Mouse (Mus musculus): ENCODE measurements at regions not wholly inside any gene's neighbourhood (a gene's known extent, or its start where the extent isn't known, plus 50 kb on each side); places are given as distances from the start of the nearest gene placed in this dataset.

DNA sequence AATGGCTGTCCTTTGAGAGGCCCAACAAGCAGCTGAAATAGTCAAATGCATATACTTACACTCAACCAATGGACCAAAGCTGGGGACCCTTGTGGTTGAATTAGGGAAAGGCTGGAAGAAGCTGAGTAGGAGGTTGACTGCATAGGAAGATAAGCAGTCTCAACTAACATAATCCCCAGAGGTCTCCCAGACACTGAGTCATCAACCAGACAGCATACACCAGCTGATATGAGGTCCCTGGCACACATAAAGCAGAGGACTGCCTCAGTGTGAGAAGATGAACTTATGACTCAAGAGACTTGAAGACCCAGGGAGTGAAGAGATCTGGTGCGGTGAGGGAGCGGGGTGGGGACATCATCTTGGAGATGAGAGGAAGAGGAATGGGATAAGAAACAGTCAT lies 863.8 kb downstream of the Nap1l3 start:
- DNase-seq, result no peak

DNA sequence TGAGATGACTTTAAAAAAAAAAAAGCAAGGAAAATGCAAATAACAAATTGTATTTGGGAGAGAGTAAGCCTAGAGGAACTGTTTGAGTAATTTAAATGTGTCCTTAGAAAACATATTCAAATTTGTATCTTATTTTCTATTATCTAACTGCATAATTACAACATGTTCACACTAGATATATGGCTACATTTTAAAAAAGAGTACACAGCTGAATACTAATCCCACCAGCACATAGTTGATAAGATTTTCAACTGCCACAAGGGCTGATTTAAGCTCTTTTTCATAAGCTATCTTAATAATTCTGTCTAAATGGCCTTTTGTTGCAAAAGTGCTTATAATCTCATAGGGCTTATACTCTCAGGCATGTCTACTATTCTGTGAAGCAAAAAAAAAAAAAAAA lies 877.4 kb downstream of the Nap1l3 start:
- DNase-seq, result no peak

DNA sequence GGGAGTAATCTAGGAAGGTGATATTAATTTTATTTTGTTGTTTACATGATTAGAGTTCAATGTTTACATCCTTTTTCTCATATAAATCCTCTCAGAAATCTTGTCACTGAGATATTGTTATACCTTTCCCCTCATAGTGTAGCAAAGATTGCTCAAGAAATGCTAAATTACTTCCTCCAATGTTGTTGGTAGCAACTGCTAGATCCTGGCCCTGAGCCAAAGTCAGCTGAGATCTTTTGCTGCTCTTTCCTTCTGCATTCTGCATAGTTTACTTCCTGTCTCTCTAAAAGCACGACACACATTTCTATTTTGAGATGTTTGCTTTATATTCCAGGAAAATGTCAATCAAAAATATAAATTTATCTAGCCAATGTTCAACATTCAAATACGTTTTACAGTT lies 899.5 kb downstream of the Nap1l3 start:
- DNase-seq, result peak; percentile 3

DNA sequence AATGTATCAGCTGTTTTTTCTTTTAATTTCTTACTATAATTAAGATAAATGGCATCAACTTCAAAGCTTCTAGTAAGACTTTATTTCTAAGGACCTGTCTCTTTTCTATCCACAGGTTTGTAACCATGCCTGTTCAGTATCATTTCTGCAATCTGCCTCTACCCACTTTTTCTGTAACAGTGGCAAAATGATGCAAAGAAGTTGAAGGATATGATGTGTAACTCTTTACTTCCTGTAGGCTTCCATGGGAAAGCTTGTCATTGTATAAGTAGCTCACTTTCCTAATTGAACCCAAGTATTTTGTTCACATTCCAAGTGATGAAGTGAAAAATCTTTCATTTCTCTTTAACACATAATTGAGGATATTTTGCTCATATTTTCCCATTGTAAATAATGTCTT lies 900.0 kb downstream of the Nap1l3 start:
- DNase-seq, result no peak

DNA sequence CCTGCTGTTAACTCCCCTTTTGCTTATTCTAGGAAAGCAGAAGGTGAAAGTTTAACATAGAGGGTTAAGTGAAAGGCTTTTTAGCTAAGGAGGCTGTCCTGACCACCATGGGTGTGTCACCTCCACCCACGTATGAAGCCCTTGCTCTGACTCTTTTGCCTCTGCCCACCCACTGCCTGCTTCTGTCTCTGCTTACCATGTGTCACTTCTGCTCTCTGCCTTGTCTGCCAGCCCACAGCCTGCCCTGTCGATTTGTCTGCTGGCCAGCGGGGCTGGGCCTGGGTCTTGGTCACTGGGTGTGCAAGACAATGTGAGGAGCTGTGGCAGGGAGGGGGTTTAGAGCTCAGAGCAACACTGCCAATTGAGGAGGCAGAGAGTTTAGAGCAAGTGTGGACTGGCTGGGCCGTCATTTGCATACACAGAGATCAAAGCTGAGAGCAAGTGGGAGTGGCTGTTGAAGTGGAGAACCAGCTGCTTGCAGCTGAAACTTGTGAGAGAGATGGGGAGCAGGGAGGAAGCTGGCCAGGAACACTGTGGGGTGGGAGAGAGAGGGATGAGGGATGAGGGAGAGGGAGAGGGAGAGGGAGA lies 917.7 kb downstream of the Nap1l3 start:
- DNase-seq, result no peak

DNA sequence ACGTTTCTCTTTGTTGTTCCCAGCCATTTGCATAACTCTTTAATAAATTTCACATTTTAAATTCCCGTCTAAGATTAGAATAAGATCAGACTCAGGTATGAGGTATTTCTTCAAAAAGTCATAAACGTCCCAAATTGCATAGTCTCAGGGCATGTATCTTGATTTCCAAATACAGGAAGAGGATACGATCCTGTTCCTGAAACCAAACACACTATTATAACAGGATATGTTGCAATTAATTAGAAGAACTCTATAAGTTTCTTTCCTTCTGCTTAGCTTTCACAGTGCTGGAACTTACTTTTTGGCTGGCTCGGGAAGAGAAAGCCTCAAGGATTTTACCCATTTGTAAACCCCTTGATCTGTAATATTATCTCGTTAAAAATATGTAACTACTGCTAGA lies 968.1 kb downstream of the Nap1l3 start:
- DNase-seq, result no peak
